ENCODE assay signal across 19 mouse cellular contexts in genomic region chr4:122956301-122956700, GRCm38 (mm10). TPM values are rescaled to one million over a fixed set of nuclear protein-coding genes. Genes with fewer than 3 reads are reported as not detected.
A peak's percentile ranks its signal among the peaks of the same experiment; 100 is the strongest.
DNase-seq lines count a peak whose midpoint lies in the region; ATAC-seq and TF ChIP-seq lines count a peak whose summit lies in the region.
"Had no signal": no experiment of that assay in that cellular context is flagged by ENCODE, and none has a peak within 500 bp of the region (broad histone marks: within the 10 kb centered on the region; RNA-seq: fewer than 3 reads in every experiment).

No protein-coding gene starts in this region.

- no peak overlapping the region for H3K4me3 ChIP-seq in intestine, postnatal 0 days (ENCODE audit: low read depth, low read length)
- H3K4me3 ChIP-seq in intestine, embryonic 15.5 days (replicated peaks), result no peak overlapping the region
- H3K4me3 ChIP-seq in midbrain, embryonic 13.5 days (replicated peaks), result no peak overlapping the region
- no peak overlapping the region for H3K4me3 ChIP-seq in midbrain, embryonic 14.5 days (replicated peaks; ENCODE audit: low read depth, low read length)
- H3K4me3 ChIP-seq in embryonic facial prominence, embryonic 15.5 days (replicated peaks), result no peak overlapping the region
- no peak overlapping the region for H3K4me3 ChIP-seq in liver, postnatal 0 days (ENCODE audit: low read depth, low read length)
- H3K4me3 ChIP-seq: myocyte had no signal

- peak overlapping the region; percentile 58 for H3K4me2 ChIP-seq in intestine, postnatal 0 days (replicated peaks; ENCODE audit: low read depth)
- no peak overlapping the region for H3K4me2 ChIP-seq in intestine, embryonic 15.5 days (replicated peaks)
- H3K4me2 ChIP-seq in midbrain, embryonic 13.5 days (replicated peaks), result no peak overlapping the region
- H3K4me2 ChIP-seq in midbrain, embryonic 14.5 days (ENCODE audit: low read length), result no peak overlapping the region
- H3K4me2 ChIP-seq in embryonic facial prominence, embryonic 15.5 days (replicated peaks), result no peak overlapping the region
- no peak overlapping the region for H3K4me2 ChIP-seq in liver, postnatal 0 days (ENCODE audit: low read depth, low read length)

- no peak for DNase-seq in midbrain, embryonic 14.5 days
- DNase-seq in liver, postnatal 0 days, result peak; percentile 39
- no peak for DNase-seq in gastrocnemius, postnatal 10 days
- DNase-seq in embryo, embryonic 11 days, result no peak
- DNase-seq: cerebellum, adult 8-10 months; gastrocnemius, postnatal 25 days; heart, postnatal 36 days; thymus, adult 2 months had no signal

- no peaks in the 10 kb centered on the region for H3K9me3 ChIP-seq in intestine, postnatal 0 days (ENCODE audit: control insufficient read depth)
- no peaks in the 10 kb centered on the region for H3K9me3 ChIP-seq in intestine, embryonic 15.5 days
- H3K9me3 ChIP-seq in midbrain, embryonic 13.5 days, result no peaks in the 10 kb centered on the region
- H3K9me3 ChIP-seq in midbrain, embryonic 14.5 days (ENCODE audit: control insufficient read depth, low read length), result no peaks in the 10 kb centered on the region
- H3K9me3 ChIP-seq in embryonic facial prominence, embryonic 15.5 days (replicated peaks), result no peaks in the 10 kb centered on the region
- H3K9me3 ChIP-seq in liver, postnatal 0 days (ENCODE audit: low read length), result no peaks in the 10 kb centered on the region
- H3K9me3 ChIP-seq: heart, embryonic 10.5 days; kidney, embryonic 15.5 days had no signal

- no peaks in the 10 kb centered on the region; the same call in 1 of the 2 replicates for H3K36me3 ChIP-seq in intestine, postnatal 0 days (ENCODE audit: control insufficient read depth, insufficient read depth)
- no peaks in the 10 kb centered on the region for H3K36me3 ChIP-seq in intestine, embryonic 15.5 days
- H3K36me3 ChIP-seq in midbrain, embryonic 13.5 days, result peaks cover 5% of the 10 kb centered on the region
- H3K36me3 ChIP-seq in midbrain, embryonic 14.5 days (ENCODE audit: control insufficient read depth, insufficient read depth, low read length), result no peaks in the 10 kb centered on the region
- H3K36me3 ChIP-seq in embryonic facial prominence, embryonic 15.5 days, result no peaks in the 10 kb centered on the region
- H3K36me3 ChIP-seq in liver, postnatal 0 days (replicated peaks; ENCODE audit: insufficient read depth, low read length), result no peaks in the 10 kb centered on the region
- H3K36me3 ChIP-seq: heart, embryonic 10.5 days had no signal

- TF ChIP-seq EP300 in liver, postnatal 0 days (IDR thresholded peaks at IDR 0.05; ENCODE audit: low read depth), result no peak

- no peaks in the 10 kb centered on the region for H3K27me3 ChIP-seq in intestine, postnatal 0 days (replicated peaks; ENCODE audit: control insufficient read depth, insufficient read depth, low read length)
- peaks cover 10% of the 10 kb centered on the region for H3K27me3 ChIP-seq in intestine, embryonic 15.5 days (replicated peaks)
- no peaks in the 10 kb centered on the region for H3K27me3 ChIP-seq in midbrain, embryonic 13.5 days
- H3K27me3 ChIP-seq in midbrain, embryonic 14.5 days (ENCODE audit: control insufficient read depth, insufficient read depth, low read length), result no peaks in the 10 kb centered on the region
- no peaks in the 10 kb centered on the region for H3K27me3 ChIP-seq in embryonic facial prominence, embryonic 15.5 days
- peaks cover 31% of the 10 kb centered on the region for H3K27me3 ChIP-seq in liver, postnatal 0 days (ENCODE audit: insufficient read depth, low read length)

- no peak for TF ChIP-seq CTCF in intestine, postnatal 0 days (IDR thresholded peaks at IDR 0.05; ENCODE audit: low read depth)
- TF ChIP-seq CTCF in liver, postnatal 0 days (IDR thresholded peaks at IDR 0.05; ENCODE audit: low read depth), result no peak

- H3K4me1 ChIP-seq in intestine, postnatal 0 days (replicated peaks; ENCODE audit: control insufficient read depth, insufficient read depth, low read length), result peaks cover 23% of the 10 kb centered on the region; the same call in 1 of the 2 replicates
- H3K4me1 ChIP-seq in intestine, embryonic 15.5 days (replicated peaks), result peaks cover 28% of the 10 kb centered on the region
- peaks cover 43% of the 10 kb centered on the region for H3K4me1 ChIP-seq in midbrain, embryonic 13.5 days (replicated peaks)
- H3K4me1 ChIP-seq in midbrain, embryonic 14.5 days (ENCODE audit: control insufficient read depth, insufficient read depth, low read length), result peaks cover 26% of the 10 kb centered on the region
- peaks cover 37% of the 10 kb centered on the region for H3K4me1 ChIP-seq in embryonic facial prominence, embryonic 15.5 days
- H3K4me1 ChIP-seq in liver, postnatal 0 days (ENCODE audit: insufficient read depth), result peaks cover 34% of the 10 kb centered on the region

- no peak for ATAC-seq in intestine, postnatal 0 days
- no peak for ATAC-seq in intestine, embryonic 15.5 days
- no peak for ATAC-seq in midbrain, embryonic 13.5 days
- ATAC-seq in midbrain, embryonic 14.5 days (ENCODE audit: low FRiP score, low TSS enrichment), result no peak
- no peak for ATAC-seq in embryonic facial prominence, embryonic 15.5 days (ENCODE audit: insufficient number of reproducible peaks, low FRiP score, low TSS enrichment, low read depth)
- peak; percentile 26; the same call in 1 of the 2 replicates for ATAC-seq in liver, postnatal 0 days

- WGBS in intestine, postnatal 0 days, result 80% methylated on average over 5 of the region's 6 CpGs
- 81% methylated on average over 5 of the region's 6 CpGs for WGBS in intestine, embryonic 15.5 days
- WGBS in midbrain, embryonic 13.5 days, result 91% methylated on average over 4 of the region's 6 CpGs
- 72% methylated on average over 5 of the region's 6 CpGs for WGBS in midbrain, embryonic 14.5 days
- 64% methylated on average over 5 of the region's 6 CpGs for WGBS in embryonic facial prominence, embryonic 15.5 days
- 58% methylated on average over 5 of the region's 6 CpGs for WGBS in liver, postnatal 0 days (ENCODE audit: insufficient replicate concordance)

- H3K27ac ChIP-seq in intestine, postnatal 0 days (ENCODE audit: low read depth, low read length), result no peak overlapping the region
- no peak overlapping the region for H3K27ac ChIP-seq in intestine, embryonic 15.5 days
- peak overlapping the region; percentile 76; the same call in 1 of the 2 replicates for H3K27ac ChIP-seq in midbrain, embryonic 13.5 days
- no peak overlapping the region for H3K27ac ChIP-seq in midbrain, embryonic 14.5 days (replicated peaks; ENCODE audit: low read depth, low read length)
- peak overlapping the region; percentile 56; the same call in 1 of the 2 replicates for H3K27ac ChIP-seq in embryonic facial prominence, embryonic 15.5 days (replicated peaks)
- no peak overlapping the region; the same call in 1 of the 2 replicates for H3K27ac ChIP-seq in liver, postnatal 0 days (ENCODE audit: low read depth)

- no peak overlapping the region for H3K9ac ChIP-seq in intestine, postnatal 0 days (ENCODE audit: low read depth, low read length)
- H3K9ac ChIP-seq in intestine, embryonic 15.5 days, result no peak overlapping the region
- H3K9ac ChIP-seq in midbrain, embryonic 13.5 days (replicated peaks), result no peak overlapping the region
- no peak overlapping the region for H3K9ac ChIP-seq in midbrain, embryonic 14.5 days (replicated peaks; ENCODE audit: low read length)
- H3K9ac ChIP-seq in embryonic facial prominence, embryonic 15.5 days, result no peak overlapping the region
- no peak overlapping the region for H3K9ac ChIP-seq in liver, postnatal 0 days (replicated peaks)

RNA-seq across cellular contexts. Expression of gene Mfsd2a, which starts 4.7 kb away (rescaled TPM):
- 189 and 247 TPM in 2 replicates for polyA plus RNA-seq in intestine, postnatal 0 days (2015; fragmentation: Nextera tagmentation; extraction: Ambion mirVana)
- 2.1 and 2.3 TPM in 2 replicates for polyA plus RNA-seq in intestine, embryonic 15.5 days (2015; fragmentation: Nextera tagmentation; extraction: Ambion mirVana)
- polyA plus RNA-seq in midbrain, embryonic 13.5 days (2015; fragmentation: Nextera tagmentation; extraction: Ambion mirVana), result 31.7 and 32.5 TPM in 2 replicates
- polyA plus RNA-seq in midbrain, embryonic 14.5 days (2014; fragmentation: Nextera tagmentation; extraction: Ambion mirVana), result 31.2 and 33.4 TPM in 2 replicates
- 10.5 and 11.4 TPM in 2 replicates for polyA plus RNA-seq in embryonic facial prominence, embryonic 15.5 days (2015; fragmentation: Nextera tagmentation; extraction: Ambion mirVana)
- polyA plus RNA-seq in liver, postnatal 0 days (2015; fragmentation: Nextera tagmentation; extraction: Ambion mirVana), result not detected in 2 replicates
- total RNA-seq in gastrocnemius, postnatal 10 days (2021), result 1 to 10 TPM in 1 of 2 experiments, under 1 TPM in 1; 0.36 to 1.2 TPM
- total RNA-seq: common myeloid progenitor, adult 5-6 weeks had no signal
- polyA plus RNA-seq: macrophage had no signal

RNA-seq across cellular contexts. Expression of gene Mycl, which starts 39.2 kb away (rescaled TPM):
- 2.5 and 2.9 TPM in 2 replicates for polyA plus RNA-seq in intestine, postnatal 0 days (2015; fragmentation: Nextera tagmentation; extraction: Ambion mirVana)
- 8.4 and 9.2 TPM in 2 replicates for polyA plus RNA-seq in intestine, embryonic 15.5 days (2015; fragmentation: Nextera tagmentation; extraction: Ambion mirVana)
- 95.2 and 101 TPM in 2 replicates for polyA plus RNA-seq in midbrain, embryonic 13.5 days (2015; fragmentation: Nextera tagmentation; extraction: Ambion mirVana)
- 87.7 and 112 TPM in 2 replicates for polyA plus RNA-seq in midbrain, embryonic 14.5 days (2014; fragmentation: Nextera tagmentation; extraction: Ambion mirVana)
- 38.9 and 49.5 TPM in 2 replicates for polyA plus RNA-seq in embryonic facial prominence, embryonic 15.5 days (2015; fragmentation: Nextera tagmentation; extraction: Ambion mirVana)
- polyA plus RNA-seq in liver, postnatal 0 days (2015; fragmentation: Nextera tagmentation; extraction: Ambion mirVana), result 1.2 and 1.5 TPM in 2 replicates
- 1 to 10 TPM; 4.4 to 5.8 TPM for total RNA-seq in gastrocnemius, postnatal 10 days (2021)
- total RNA-seq: MEL had no signal
- polyA plus RNA-seq: CD4-positive, CD25-positive, alpha-beta regulatory T cell, adult 4 months had no signal

Comparison
In these comparisons a context has a peak if more than half of its experiments do, and no peak if none do; other contexts are left out.
1. H3K27ac ChIP-seq: peak in midbrain, embryonic 13.5 days (single experiment) and embryonic facial prominence, embryonic 15.5 days (single experiment); none in intestine, postnatal 0 days (single experiment), intestine, embryonic 15.5 days (single experiment), midbrain, embryonic 14.5 days (single experiment) and liver, postnatal 0 days (single experiment).